Comparison of ENCODE assay signal across 17 mouse cellular contexts in the genomic region with DNA sequence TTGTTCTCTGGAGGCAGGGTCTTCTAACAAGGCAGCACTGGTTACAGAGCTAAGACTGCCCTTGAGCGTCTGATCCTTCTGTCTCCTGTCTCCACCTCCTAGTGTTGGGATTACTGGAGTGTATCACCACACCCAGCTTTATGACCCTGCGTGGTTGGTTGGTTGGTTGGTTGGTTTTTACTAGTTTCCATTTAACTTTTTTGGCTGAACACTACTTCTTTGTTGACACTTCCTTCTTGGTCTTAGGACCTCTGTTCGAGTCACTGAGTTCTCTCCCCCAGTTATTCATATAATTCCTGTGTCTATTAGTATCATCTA. TPM values are rescaled to one million over a fixed set of nuclear protein-coding genes. Genes with fewer than 3 reads are reported as not detected.
DNase-seq lines count a peak whose midpoint lies in the region.
"Had no signal": no experiment of that assay in that cellular context is flagged by ENCODE, and none has a peak within 500 bp of the region (broad histone marks: within the 10 kb centered on the region; RNA-seq: fewer than 3 reads in every experiment).

No protein-coding gene starts in this region.

- peak; percentile 25 to 42 for DNase-seq in kidney, postnatal 36 days
- DNase-seq in kidney, postnatal 10 days = no peak
- DNase-seq in ES-CJ7 (ENCODE audit: low read depth, low spot score) (peak; percentile 35), R1 (ENCODE audit: low read depth, low spot score) (peak; percentile 21)
- no peak for DNase-seq in ovary, postnatal 36 days (ENCODE audit: low spot score)
- no peak for DNase-seq in frontal cortex, adult 2 months (ENCODE audit: extremely low spot score in 1 of 2, low spot score in 1 of 2)
- DNase-seq: adrenal gland, adult 8-10 months; cerebellum, adult 9-10 months; cerebellum, postnatal 36 days; gastrocnemius, adult 2 months; gastrocnemius, postnatal 36 days; heart, adult 18-20 months; heart, postnatal 36 days; layer of hippocampus, postnatal 36 days; lung, embryonic 14.5 days; lung, postnatal 14 days; right cerebral cortex, postnatal 4 days had no signal

RNA-seq across cellular contexts. Expression of a gene that starts 9.4 kb away (rescaled TPM):
- polyA plus RNA-seq in frontal cortex, adult 2 months (2012; rRNA removed) = 117 and 118 TPM in 2 replicates

RNA-seq across cellular contexts. Expression of a gene that starts 41.9 kb away (rescaled TPM):
- polyA plus RNA-seq in frontal cortex, adult 2 months (2012; rRNA removed) = 10.2 and 10.4 TPM in 2 replicates

Comparison
In these comparisons a context has a peak if more than half of its experiments do, and no peak if none do; other contexts are left out.
1. DNase-seq: peak in kidney, postnatal 36 days (2 of 2), ES-CJ7 (single experiment) and R1 (single experiment); none in kidney, postnatal 10 days (single experiment), ovary, postnatal 36 days (single experiment) and frontal cortex, adult 2 months (0 of 2).